Comparison of ENCODE assay signal across 8 mouse cellular contexts in the genomic region with DNA sequence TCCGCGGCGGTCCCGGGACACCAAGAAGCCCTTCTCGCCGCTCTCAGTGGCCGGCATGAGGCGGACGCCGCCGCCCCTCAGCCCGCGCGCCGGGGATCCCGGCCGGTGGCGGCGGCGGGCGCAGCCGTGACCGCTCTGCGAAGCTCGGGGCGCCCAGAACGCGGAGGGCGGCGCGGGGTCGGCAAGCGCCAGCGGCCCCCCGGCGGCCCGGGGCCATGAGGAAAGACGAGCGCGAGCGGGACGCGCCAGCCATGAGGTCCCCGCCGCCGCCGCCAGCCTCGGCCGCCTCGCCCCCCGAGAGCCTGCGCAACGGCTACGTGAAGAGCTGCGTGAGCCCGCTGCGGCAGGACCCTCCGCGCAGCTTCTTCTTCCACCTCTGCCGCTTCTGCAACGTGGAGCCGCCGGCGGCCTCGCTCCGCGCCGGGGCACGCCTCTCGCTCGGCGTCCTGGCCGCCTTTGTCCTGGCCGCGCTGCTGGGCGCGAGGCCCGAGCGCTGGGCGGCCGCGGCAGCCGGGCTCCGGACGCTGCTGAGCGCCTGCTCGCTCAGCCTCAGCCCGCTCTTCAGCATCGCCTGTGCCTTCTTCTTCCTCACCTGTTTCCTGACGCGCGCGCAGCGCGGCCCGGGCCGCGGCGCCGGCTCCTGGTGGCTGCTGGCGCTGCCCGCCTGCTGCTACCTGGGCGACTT. TPM values are rescaled to one million over a fixed set of nuclear protein-coding genes. Genes with fewer than 3 reads are reported as not detected.
DNase-seq lines count a peak whose midpoint lies in the region; ATAC-seq and TF ChIP-seq lines count a peak whose summit lies in the region.

No protein-coding gene starts in this region.

- H3K4me3 ChIP-seq in embryonic facial prominence, embryonic 11.5 days (ENCODE audit: low read depth, low read length), result peak overlapping the region; percentile 82
- H3K4me3 ChIP-seq in heart, embryonic 13.5 days, result peak overlapping the region; percentile 93
- peak overlapping the region; percentile 86 for H3K4me3 ChIP-seq in liver, postnatal 0 days (ENCODE audit: low read depth, low read length)
- peak overlapping the region; percentile 91 for H3K4me3 ChIP-seq in neural tube, embryonic 15.5 days (replicated peaks)

- peak overlapping the region; percentile 76 for H3K27ac ChIP-seq in embryonic facial prominence, embryonic 11.5 days (replicated peaks; ENCODE audit: low read depth, low read length)
- peak overlapping the region; percentile 81 for H3K27ac ChIP-seq in heart, embryonic 13.5 days (replicated peaks)
- peak overlapping the region; percentile 89 for H3K27ac ChIP-seq in liver, postnatal 0 days (ENCODE audit: low read depth)
- peak overlapping the region; percentile 95 for H3K27ac ChIP-seq in neural tube, embryonic 15.5 days (replicated peaks)

- no peaks in the 10 kb centered on the region for H3K9me3 ChIP-seq in embryonic facial prominence, embryonic 11.5 days (replicated peaks; ENCODE audit: control insufficient read depth, low read length)
- H3K9me3 ChIP-seq in heart, embryonic 13.5 days, result no peaks in the 10 kb centered on the region
- H3K9me3 ChIP-seq in liver, postnatal 0 days (ENCODE audit: low read length), result no peaks in the 10 kb centered on the region
- no peaks in the 10 kb centered on the region for H3K9me3 ChIP-seq in neural tube, embryonic 15.5 days (replicated peaks)

- peak overlapping the region; percentile 93 for H3K9ac ChIP-seq in embryonic facial prominence, embryonic 11.5 days (replicated peaks; ENCODE audit: low read length)
- H3K9ac ChIP-seq in heart, embryonic 13.5 days, result peak overlapping the region; percentile 95
- H3K9ac ChIP-seq in liver, postnatal 0 days (replicated peaks), result peak overlapping the region; percentile 87
- H3K9ac ChIP-seq in neural tube, embryonic 15.5 days (replicated peaks), result peak overlapping the region; percentile 75

- H3K4me2 ChIP-seq in embryonic facial prominence, embryonic 11.5 days (ENCODE audit: low read depth, low read length), result peak overlapping the region; percentile 90
- peak overlapping the region; percentile 80 for H3K4me2 ChIP-seq in heart, embryonic 13.5 days
- peak overlapping the region; percentile 93 for H3K4me2 ChIP-seq in liver, postnatal 0 days (ENCODE audit: low read depth, low read length)
- H3K4me2 ChIP-seq in neural tube, embryonic 15.5 days, result peak overlapping the region; percentile 87

- H3K27me3 ChIP-seq in embryonic facial prominence, embryonic 11.5 days (ENCODE audit: control insufficient read depth, insufficient read depth, low read length), result no peaks in the 10 kb centered on the region
- no peaks in the 10 kb centered on the region for H3K27me3 ChIP-seq in heart, embryonic 13.5 days (replicated peaks)
- H3K27me3 ChIP-seq in liver, postnatal 0 days (ENCODE audit: insufficient read depth, low read length), result no peaks in the 10 kb centered on the region
- no peaks in the 10 kb centered on the region for H3K27me3 ChIP-seq in neural tube, embryonic 15.5 days (replicated peaks)

- no peak for TF ChIP-seq CTCF in liver, postnatal 0 days (IDR thresholded peaks at IDR 0.05; ENCODE audit: low read depth)

- TF ChIP-seq EP300 in liver, postnatal 0 days (IDR thresholded peaks at IDR 0.05; ENCODE audit: low read depth), result no peak

- peak; percentile 33 for DNase-seq in ovary, postnatal 10 days (ENCODE audit: low spot score)
- DNase-seq in ovary, adult 18-20 months (ENCODE audit: low spot score), result no peak
- peak; percentile 60 for DNase-seq in embryonic facial prominence, embryonic 11.5 days (ENCODE audit: low spot score)
- DNase-seq in kidney, postnatal 25 days, result peak; percentile 19 to 51
- no peak for DNase-seq in liver, postnatal 0 days
- peak; percentile 28 to 47 for DNase-seq in thymus, postnatal 10 days (ENCODE audit: low spot score in 2 of 2)

- H3K36me3 ChIP-seq in embryonic facial prominence, embryonic 11.5 days (replicated peaks; ENCODE audit: control insufficient read depth, insufficient read depth, low read depth, low read length), result no peaks in the 10 kb centered on the region
- H3K36me3 ChIP-seq in heart, embryonic 13.5 days, result no peaks in the 10 kb centered on the region
- no peaks in the 10 kb centered on the region for H3K36me3 ChIP-seq in liver, postnatal 0 days (replicated peaks; ENCODE audit: insufficient read depth, low read length)
- H3K36me3 ChIP-seq in neural tube, embryonic 15.5 days, result no peaks in the 10 kb centered on the region

- 0% methylated on average over 82 of the region's 103 CpGs for WGBS in embryonic facial prominence, embryonic 11.5 days
- WGBS in heart, embryonic 13.5 days, result under 1% methylated on average over 90 of the region's 103 CpGs
- under 1% methylated on average over 65 of the region's 103 CpGs for WGBS in liver, postnatal 0 days (ENCODE audit: insufficient replicate concordance)
- under 1% methylated on average over 71 of the region's 103 CpGs for WGBS in neural tube, embryonic 15.5 days

- H3K4me1 ChIP-seq in embryonic facial prominence, embryonic 11.5 days (ENCODE audit: control insufficient read depth, insufficient read depth, low read length), result no peaks in the 10 kb centered on the region
- H3K4me1 ChIP-seq in heart, embryonic 13.5 days, result peaks cover 18% of the 10 kb centered on the region
- peaks cover 6% of the 10 kb centered on the region; the same call in 1 of the 2 replicates for H3K4me1 ChIP-seq in liver, postnatal 0 days (ENCODE audit: insufficient read depth)
- H3K4me1 ChIP-seq in neural tube, embryonic 15.5 days, result peaks cover 19% of the 10 kb centered on the region

- peak; percentile 79 for ATAC-seq in embryonic facial prominence, embryonic 11.5 days (replicated peaks; ENCODE audit: insufficient number of reproducible peaks, low FRiP score, low TSS enrichment, low read depth)
- 0 out of 2 replicates have a peak, but pooled peaks have one; percentile 11 for ATAC-seq in heart, embryonic 13.5 days (ENCODE audit: extremely low read depth, insufficient number of reproducible peaks, low FRiP score, low TSS enrichment)
- peak; percentile 45 for ATAC-seq in liver, postnatal 0 days
- peak; percentile 83 for ATAC-seq in neural tube, embryonic 15.5 days (ENCODE audit: low FRiP score)

RNA-seq across cellular contexts. Expression of a gene that starts 0.4 kb away (rescaled TPM):
- 10.2 and 14.3 TPM in 2 replicates for polyA plus RNA-seq in embryonic facial prominence, embryonic 11.5 days (2014; fragmentation: Nextera tagmentation; extraction: Ambion mirVana)
- 3.2 and 4.0 TPM in 2 replicates for polyA plus RNA-seq in heart, embryonic 13.5 days (2015; fragmentation: Nextera tagmentation; extraction: Ambion mirVana)
- 5.0 and 5.4 TPM in 2 replicates for polyA plus RNA-seq in liver, postnatal 0 days (2015; fragmentation: Nextera tagmentation; extraction: Ambion mirVana)
- 4.9 TPM in 2 replicates for polyA plus RNA-seq in neural tube, embryonic 15.5 days (2015; fragmentation: Nextera tagmentation; extraction: Ambion mirVana)

Comparison
In these comparisons a context has a peak if more than half of its experiments do, and no peak if none do; other contexts are left out.
1. DNase-seq: peak in ovary, postnatal 10 days (single experiment), embryonic facial prominence, embryonic 11.5 days (single experiment), kidney, postnatal 25 days (2 of 2) and thymus, postnatal 10 days (2 of 2); none in ovary, adult 18-20 months (single experiment) and liver, postnatal 0 days (single experiment).
2. ATAC-seq: peak in every context shown above with its lines; median percentile 83 in neural tube, embryonic 15.5 days; 79 in embryonic facial prominence, embryonic 11.5 days; 45 in liver, postnatal 0 days; 11 in heart, embryonic 13.5 days.
3. Peak in every context shown above with its lines, with median percentiles within 50 percentile points of each other: H3K27ac ChIP-seq, H3K4me2 ChIP-seq, H3K4me3 ChIP-seq and H3K9ac ChIP-seq.